Mouse (Mus musculus) hindbrain, embryonic 13.5 days (tissue): ENCODE results near the gene Prdm13. TPM values are rescaled to one million over a fixed set of nuclear protein-coding genes. Genes with fewer than 3 reads are reported as not detected.

ENCODE experiments used
- ATAC-seq: fragments of 200-750 bp; cut with Nextera tagmentation; 2 replicates; pipeline ENCODE4 v1.8.0; 2017; ENCODE audit warnings: moderate TSS enrichment; ENCODE audit not compliant: low FRiP score
- H3K27ac ChIP-seq: fragments of 300-500 bp; sonication (generic); 2 replicates; pipeline ENCODE4 v1.5.1; 2015; ENCODE audit warnings: inconsistent platforms, mild to moderate bottlenecking, moderate library complexity
- H3K27me3 ChIP-seq: fragments of 300-500 bp; sonication (generic); 2 replicates; pipeline ENCODE4 v1.6.1; 2015; ENCODE audit warnings: mild to moderate bottlenecking, inconsistent platforms
- H3K36me3 ChIP-seq: fragments of 300-500 bp; sonication (generic); 2 replicates; pipeline ENCODE4 v1.6.1; 2015; ENCODE audit warnings: mild to moderate bottlenecking, inconsistent platforms
- H3K4me1 ChIP-seq: fragments of 300-500 bp; sonication (generic); replicated peaks from 2 replicates; pipeline ENCODE4 v1.6.1; 2015; ENCODE audit warnings: inconsistent platforms
- H3K4me2 ChIP-seq: fragments of 300-500 bp; sonication (generic); 2 replicates; pipeline ENCODE4 v1.6.1; 2015; ENCODE audit warnings: inconsistent platforms, mild to moderate bottlenecking, moderate library complexity
- H3K4me3 ChIP-seq: fragments of 300-500 bp; sonication (generic); 2 replicates; pipeline ENCODE4 v1.5.1; 2015; ENCODE audit warnings: mild to moderate bottlenecking, inconsistent platforms
- H3K9ac ChIP-seq: fragments of 300-500 bp; sonication (generic); 2 replicates; pipeline ENCODE4 v1.6.1; 2015; ENCODE audit warnings: mild to moderate bottlenecking, inconsistent platforms
- H3K9me3 ChIP-seq: fragments of 300-500 bp; sonication (generic); 2 replicates; pipeline ENCODE4 v1.6.1; 2016; ENCODE audit warnings: inconsistent platforms
- WGBS: fragments of 180-500 bp; shearing (Covaris S2); methylation state at CpG from one replicate; pipeline ENCODE4 v1.1.7; 2015; 5-methylcytosine and 5-hydroxymethylcytosine counted together
- polyA plus RNA-seq: library from polyadenylated mRNA; unstranded; fragments of >200 nt; fragmentation: Nextera tagmentation; extraction: Ambion mirVana; gene quantifications from 2 replicates; pipeline ENCODE4 v1.2.1, GENCODE M21; 2015

Prdm13 gene
- polyA plus RNA-seq: 1.00 and 1.7 TPM in 2 replicates

DNA sequence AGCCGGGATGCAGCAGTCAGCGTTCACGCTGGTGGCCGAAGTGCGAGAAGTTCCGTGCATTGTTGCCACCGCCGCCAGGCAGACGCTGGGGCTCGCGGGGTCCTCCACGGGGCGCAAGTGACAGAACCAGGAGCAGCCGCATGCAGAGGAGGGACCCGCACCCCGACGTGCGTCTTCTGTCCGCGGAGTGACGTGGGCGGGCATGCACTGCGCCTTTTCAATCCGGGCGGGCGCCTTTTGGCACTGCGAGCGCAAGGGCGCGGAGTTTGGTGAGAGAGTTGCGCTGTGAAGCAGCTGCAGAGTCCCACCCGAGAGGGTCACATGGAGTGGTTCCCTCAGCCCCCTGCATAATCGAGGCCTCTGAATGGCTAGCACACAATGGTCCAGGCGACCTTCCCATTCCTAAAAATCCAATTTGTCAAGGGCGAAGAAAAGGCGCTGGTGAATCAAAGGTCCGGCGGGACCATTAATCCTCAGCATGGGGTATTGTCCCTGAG is at the start of gene Prdm13:
Gene Prdm13 (minus strand): TSS at position 369 of the 497 bp plus-strand sequence.
- Histone ChIP-seq H3K9me3 (no peaks in the 10 kb centered on the region), H3K4me1 (peaks cover 38% of the 10 kb centered on the region), H3K27me3 (peaks cover 98% of the 10 kb centered on the region), H3K9ac (peak within 1 kb of the TSS; percentile 55), H3K4me3 (peak within 1 kb of the TSS; percentile 34), H3K36me3 (no peaks in the 10 kb centered on the region), H3K27ac (no peak within 1 kb of the TSS), H3K4me2 (peak within 1 kb of the TSS; percentile 51)
- under 1% methylated on average over 38 of the region's 38 CpGs for WGBS
- peak; percentile 67 for ATAC-seq

DNA sequence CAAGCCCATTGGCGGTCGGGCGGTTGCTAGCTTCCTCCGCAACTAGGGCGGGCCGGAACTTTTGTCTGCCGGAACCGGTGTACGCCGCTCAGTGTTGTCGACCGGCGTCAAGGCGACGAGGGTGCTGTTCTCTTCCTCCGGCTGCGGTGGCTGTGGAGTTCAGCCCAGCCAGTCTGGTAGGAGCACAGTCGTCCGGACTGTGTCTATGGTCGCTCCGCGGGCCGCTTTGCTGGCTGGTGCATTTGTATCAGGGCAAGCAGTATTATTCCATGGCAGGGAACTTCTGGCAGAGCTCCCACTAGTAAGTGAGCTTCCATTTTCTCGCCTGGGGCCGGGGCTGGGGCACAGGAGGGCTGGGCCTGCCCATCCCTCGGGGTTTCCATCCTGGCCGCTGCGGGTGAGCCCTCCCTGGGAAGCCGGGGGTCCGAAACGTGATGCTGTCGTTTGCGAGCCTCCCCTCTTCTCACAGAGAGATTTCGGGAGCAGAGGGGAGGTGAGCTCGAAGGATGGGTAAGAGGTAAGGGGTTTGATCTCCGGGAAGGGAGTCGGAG is 41.9 kb upstream of the Prdm13 start, which contains the start of gene Ccnc:
Gene Ccnc (plus strand): TSS at position 87 of the 551 bp plus-strand sequence.
- Histone ChIP-seq H3K4me2 (peak within 1 kb of the TSS; percentile 66), H3K9ac (peak within 1 kb of the TSS; percentile 91), H3K36me3 (peaks cover under 1% of the 10 kb centered on the region), H3K4me1 (peaks cover 15% of the 10 kb centered on the region), H3K27me3 (no peaks in the 10 kb centered on the region), H3K27ac (peak within 1 kb of the TSS; percentile 90), H3K9me3 (no peaks in the 10 kb centered on the region), H3K4me3 (peak within 1 kb of the TSS; percentile 82)
- under 1% methylated on average over 37 of the region's 37 CpGs for WGBS
- ATAC-seq: peak; percentile 98

DNA sequence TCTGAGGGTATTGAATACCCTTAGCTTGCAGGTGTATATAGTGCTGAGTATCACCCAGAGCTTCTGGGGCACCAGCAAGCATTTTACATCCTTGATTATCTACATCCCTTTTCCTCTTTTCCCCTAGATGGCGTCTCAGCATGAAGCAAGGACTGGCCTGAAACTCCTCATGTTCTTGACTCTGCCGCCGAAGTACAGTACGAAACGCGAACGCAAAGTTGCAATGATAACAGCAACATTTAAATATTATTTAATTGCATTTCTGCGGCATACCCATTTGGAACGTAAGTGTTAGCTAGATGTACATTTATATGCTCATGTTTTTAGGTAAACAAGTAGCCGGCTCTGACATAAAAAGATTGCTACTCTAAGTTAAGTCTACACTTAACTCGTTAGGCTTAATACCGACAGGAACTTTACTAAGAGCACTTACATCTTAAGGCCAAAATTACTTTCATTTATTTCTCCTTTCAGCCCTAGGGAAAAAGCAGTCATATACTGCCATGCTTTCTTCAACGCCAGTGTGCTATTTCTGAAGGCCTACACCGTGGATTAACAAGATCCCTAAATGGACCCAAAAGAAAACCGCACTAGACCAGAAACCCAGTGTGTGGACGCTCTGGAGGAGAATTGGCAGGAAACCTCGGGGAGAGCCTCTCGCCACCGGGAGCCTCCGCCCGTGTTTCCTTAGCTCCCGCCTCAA is 41.3 kb upstream of the Prdm13 start:
- H3K4me3 ChIP-seq: peak overlapping the region; percentile 82
- no peaks in the 10 kb centered on the region for H3K9me3 ChIP-seq
- H3K27me3 ChIP-seq: no peaks in the 10 kb centered on the region
- peak overlapping the region; percentile 91 for H3K9ac ChIP-seq
- ATAC-seq: peak; percentile 67
- peak overlapping the region; percentile 90 for H3K27ac ChIP-seq
- H3K4me1 ChIP-seq: peaks cover 17% of the 10 kb centered on the region
- 1% methylated on average over 22 of the region's 22 CpGs for WGBS
- no peaks in the 10 kb centered on the region for H3K36me3 ChIP-seq
- peak overlapping the region; percentile 66 for H3K4me2 ChIP-seq

DNA sequence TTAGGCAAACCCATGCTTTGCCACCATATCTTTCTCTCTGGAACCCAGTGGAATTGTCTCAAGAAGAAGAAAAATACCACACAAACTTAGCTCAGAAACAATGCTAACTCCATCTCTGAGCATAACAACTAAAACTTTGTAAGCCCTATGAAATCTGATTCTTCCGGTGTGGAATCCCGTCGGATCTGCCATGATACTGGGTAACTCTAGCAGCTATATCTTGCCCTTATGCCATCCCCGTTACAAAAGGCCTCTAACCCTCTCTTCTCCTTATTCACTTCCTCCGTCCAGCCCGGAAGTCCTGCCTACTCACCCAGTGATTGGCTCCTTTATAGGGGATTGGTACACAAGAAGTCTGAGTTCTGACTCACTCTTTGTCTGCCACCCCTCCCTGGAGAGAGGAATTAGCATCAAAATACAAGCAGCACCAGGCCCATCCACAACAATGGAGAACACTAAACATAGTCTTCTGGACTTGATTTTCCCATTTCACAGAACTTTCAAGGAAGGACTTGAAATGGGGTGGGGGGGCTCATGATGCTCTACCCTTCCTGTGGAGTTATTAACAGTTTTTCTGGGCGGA is 37.1 kb upstream of the Prdm13 start:
- Histone ChIP-seq H3K9me3 (no peaks in the 10 kb centered on the region), H3K27ac (no peak overlapping the region), H3K9ac (no peak overlapping the region), H3K4me3 (no peak overlapping the region), H3K4me2 (no peak overlapping the region), H3K36me3 (no peaks in the 10 kb centered on the region), H3K4me1 (0 out of 2 replicates have a peak, but pooled peaks cover 4% of the 10 kb centered on the region), H3K27me3 (no peaks in the 10 kb centered on the region)
- 34% methylated on average over 7 of the region's 7 CpGs for WGBS
- ATAC-seq: no peak

DNA sequence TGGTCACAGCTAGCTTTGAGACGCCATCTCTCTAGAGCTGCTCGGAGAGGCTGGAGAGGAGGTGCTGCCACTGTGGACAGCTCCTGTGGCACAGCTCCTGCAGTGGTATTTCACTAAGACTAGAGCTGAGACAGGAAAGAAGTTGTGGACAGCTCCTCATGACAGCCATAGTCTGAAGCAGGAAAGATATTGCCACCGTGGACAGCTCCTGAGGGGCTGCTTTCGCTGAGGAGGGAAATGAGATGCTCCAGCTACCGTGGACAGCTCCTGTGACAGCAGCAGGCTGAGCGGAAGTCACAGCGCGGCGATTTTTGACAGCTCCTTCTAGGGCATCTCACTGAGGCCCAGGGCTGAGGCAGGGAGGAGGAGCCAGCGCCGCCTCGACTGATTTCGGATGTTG is 26.4 kb upstream of the Prdm13 start:
- Histone ChIP-seq H3K27ac (no peak overlapping the region), H3K4me2 (peak overlapping the region; percentile 42), H3K9me3 (no peaks in the 10 kb centered on the region), H3K27me3 (peaks cover 34% of the 10 kb centered on the region), H3K4me1 (peaks cover 8% of the 10 kb centered on the region), H3K4me3 (peak overlapping the region; percentile 15), H3K9ac (0 out of 2 replicates have a peak overlapping the region, but pooled peaks have one; percentile 30), H3K36me3 (no peaks in the 10 kb centered on the region)
- WGBS: 7% methylated on average over 13 of the region's 13 CpGs
- peak; percentile 88 for ATAC-seq

DNA sequence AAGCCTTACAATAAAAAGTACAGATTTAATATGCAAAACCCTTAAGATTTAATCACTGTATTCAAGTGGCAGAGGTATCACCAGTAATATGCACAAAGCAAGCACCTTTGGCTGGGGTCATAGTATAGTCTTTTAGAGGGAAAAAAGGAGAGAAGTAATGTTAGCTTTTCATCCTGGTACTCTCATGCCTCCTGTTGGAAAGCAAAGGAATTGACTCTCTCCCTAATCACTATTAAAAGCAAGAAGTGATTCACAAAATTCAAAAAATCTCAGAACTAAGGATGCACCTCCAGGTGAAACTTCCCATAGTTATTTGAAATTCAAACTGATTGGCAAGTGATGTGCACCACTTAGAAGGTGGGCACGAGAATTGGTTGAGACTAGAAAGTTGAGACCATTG is 19.3 kb upstream of the Prdm13 start:
- Histone ChIP-seq H3K4me2 (no peak overlapping the region), H3K27ac (no peak overlapping the region), H3K4me1 (no peaks in the 10 kb centered on the region), H3K36me3 (no peaks in the 10 kb centered on the region), H3K9ac (no peak overlapping the region), H3K27me3 (peaks cover 20% of the 10 kb centered on the region; the same call in 1 of the 2 replicates), H3K4me3 (no peak overlapping the region), H3K9me3 (no peaks in the 10 kb centered on the region)
- 62% methylated on average over 1 of the region's 1 CpGs for WGBS
- ATAC-seq: no peak

DNA sequence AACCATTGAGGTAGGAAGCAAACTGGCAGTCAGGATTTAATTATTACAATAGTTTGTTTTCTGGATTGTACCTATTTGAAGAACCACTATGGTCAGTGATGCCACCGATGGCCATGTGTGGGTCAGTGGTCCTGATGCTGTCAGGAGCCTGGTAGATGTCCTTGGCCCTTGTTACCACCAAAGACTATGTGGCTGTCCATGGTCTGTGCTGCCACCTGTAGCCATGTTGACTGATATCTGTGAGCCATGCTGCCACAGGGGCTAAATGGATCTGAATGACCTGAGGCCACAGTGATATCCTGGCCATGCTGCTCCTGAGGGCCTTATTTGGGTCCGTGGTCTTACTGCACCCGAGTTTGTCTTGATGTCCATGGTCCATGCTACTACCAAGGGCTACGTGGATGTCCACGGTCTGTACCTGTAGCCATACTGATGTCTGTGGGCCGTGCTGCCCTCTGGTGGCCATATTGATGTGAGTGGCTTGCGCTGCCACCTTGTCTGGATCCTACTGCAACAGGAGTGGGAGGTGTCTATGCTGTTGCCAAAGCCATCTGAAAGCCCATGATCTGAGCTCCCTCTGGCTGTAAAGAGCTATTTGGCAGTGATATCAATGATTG is 10.0 kb upstream of the Prdm13 start:
- ATAC-seq: no peak; the same call in 1 of the 2 replicates
- no peaks in the 10 kb centered on the region for H3K4me1 ChIP-seq
- H3K36me3 ChIP-seq: no peaks in the 10 kb centered on the region
- H3K9ac ChIP-seq: no peak overlapping the region
- no peak overlapping the region for H3K4me2 ChIP-seq
- no peaks in the 10 kb centered on the region for H3K9me3 ChIP-seq
- H3K4me3 ChIP-seq: no peak overlapping the region
- H3K27ac ChIP-seq: no peak overlapping the region
- WGBS: 31% methylated on average over 7 of the region's 7 CpGs
- H3K27me3 ChIP-seq: peaks cover 55% of the 10 kb centered on the region

DNA sequence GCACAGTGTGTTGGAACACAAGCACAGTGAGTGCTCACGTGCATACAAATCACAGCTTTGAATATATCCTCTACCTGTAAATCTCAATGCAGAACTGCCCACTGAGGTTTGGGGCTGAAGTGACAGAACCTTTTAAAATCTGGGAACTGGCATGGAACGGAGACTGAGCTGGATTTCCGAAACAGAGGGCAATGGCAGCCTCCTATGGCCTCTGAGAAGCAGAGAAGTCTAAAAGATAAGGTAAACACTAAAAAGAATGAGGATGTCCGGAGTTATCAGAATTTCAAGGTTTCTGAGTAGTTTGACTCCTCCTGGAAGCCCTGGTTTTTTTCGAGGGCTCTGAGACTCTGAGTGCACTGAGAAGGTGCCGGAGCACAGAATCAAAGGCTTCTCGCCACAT is 4.5 kb upstream of the Prdm13 start:
- no peak overlapping the region for H3K4me2 ChIP-seq

DNA sequence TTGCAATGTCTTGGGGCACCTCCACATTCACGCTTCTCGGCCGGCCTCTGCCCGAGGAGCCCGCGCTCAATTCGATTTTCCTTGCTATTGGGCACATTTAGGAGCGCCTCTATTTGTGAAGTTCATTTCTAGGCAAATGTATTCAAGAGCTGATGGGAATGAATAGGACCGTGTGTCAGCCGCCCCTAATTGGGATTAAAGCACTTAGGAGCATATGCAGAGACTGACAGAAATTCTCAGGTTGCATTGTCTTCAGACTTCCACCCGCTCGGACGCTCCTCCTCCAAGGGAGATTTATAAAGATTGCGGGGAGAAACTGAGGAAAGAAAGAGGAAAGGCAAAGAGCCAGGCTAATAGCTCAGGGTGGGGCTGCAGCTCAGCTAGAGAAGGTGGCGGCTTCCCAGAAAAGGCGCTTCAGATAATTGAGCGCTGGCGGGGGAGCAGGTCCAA is 3.8 kb upstream of the Prdm13 start:
- peaks cover 29% of the 10 kb centered on the region for H3K4me1 ChIP-seq
- under 1% methylated on average over 18 of the region's 18 CpGs for WGBS
- peak overlapping the region; percentile 51 for H3K4me3 ChIP-seq
- no peaks in the 10 kb centered on the region for H3K9me3 ChIP-seq
- H3K27ac ChIP-seq: no peak overlapping the region
- ATAC-seq: 0 out of 2 replicates have a peak, but pooled peaks have one; percentile 29
- H3K36me3 ChIP-seq: no peaks in the 10 kb centered on the region
- H3K4me2 ChIP-seq: peak overlapping the region; percentile 84
- H3K27me3 ChIP-seq: peaks cover 93% of the 10 kb centered on the region
- H3K9ac ChIP-seq: no peak overlapping the region

More for the DNA sequence above, 4.5 kb upstream of the Prdm13 start:
- H3K4me3 ChIP-seq: peak overlapping the region; percentile 51; the same call in 1 of the 2 replicates
- ATAC-seq: no peak
- H3K4me1 ChIP-seq: peaks cover 24% of the 10 kb centered on the region
- H3K27ac ChIP-seq: no peak overlapping the region
- no peaks in the 10 kb centered on the region for H3K9me3 ChIP-seq
- 8% methylated on average over 7 of the region's 7 CpGs for WGBS
- peaks cover 93% of the 10 kb centered on the region for H3K27me3 ChIP-seq
- no peak overlapping the region for H3K9ac ChIP-seq
- H3K36me3 ChIP-seq: no peaks in the 10 kb centered on the region

DNA sequence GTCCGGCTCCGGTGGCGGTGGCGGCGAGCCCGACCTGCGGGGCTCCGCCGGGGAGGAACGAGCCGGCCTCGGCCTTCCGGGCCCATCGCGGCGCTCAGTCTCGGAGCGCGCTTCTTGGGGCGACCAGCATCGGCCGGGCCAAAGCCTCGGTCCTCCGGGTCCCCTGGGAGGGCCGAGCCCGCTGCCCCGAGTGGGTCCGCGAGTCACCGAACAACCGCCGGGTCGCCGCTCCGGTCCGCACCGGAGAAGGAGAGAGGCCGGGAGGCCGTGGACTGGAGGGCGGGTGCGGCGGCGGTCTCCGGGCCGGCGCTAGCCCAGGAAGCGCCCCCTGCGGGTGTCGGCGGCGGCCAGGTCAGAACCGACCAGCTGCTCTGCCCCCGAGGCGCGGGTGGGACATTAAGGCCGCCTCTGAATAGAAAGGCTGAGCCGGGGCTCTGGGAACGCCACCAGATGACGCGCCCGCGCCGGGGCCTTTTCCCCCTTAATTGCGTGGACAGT is 3.0 kb upstream of the Prdm13 start:
- peaks cover 98% of the 10 kb centered on the region for H3K27me3 ChIP-seq
- no peaks in the 10 kb centered on the region for H3K36me3 ChIP-seq

DNA sequence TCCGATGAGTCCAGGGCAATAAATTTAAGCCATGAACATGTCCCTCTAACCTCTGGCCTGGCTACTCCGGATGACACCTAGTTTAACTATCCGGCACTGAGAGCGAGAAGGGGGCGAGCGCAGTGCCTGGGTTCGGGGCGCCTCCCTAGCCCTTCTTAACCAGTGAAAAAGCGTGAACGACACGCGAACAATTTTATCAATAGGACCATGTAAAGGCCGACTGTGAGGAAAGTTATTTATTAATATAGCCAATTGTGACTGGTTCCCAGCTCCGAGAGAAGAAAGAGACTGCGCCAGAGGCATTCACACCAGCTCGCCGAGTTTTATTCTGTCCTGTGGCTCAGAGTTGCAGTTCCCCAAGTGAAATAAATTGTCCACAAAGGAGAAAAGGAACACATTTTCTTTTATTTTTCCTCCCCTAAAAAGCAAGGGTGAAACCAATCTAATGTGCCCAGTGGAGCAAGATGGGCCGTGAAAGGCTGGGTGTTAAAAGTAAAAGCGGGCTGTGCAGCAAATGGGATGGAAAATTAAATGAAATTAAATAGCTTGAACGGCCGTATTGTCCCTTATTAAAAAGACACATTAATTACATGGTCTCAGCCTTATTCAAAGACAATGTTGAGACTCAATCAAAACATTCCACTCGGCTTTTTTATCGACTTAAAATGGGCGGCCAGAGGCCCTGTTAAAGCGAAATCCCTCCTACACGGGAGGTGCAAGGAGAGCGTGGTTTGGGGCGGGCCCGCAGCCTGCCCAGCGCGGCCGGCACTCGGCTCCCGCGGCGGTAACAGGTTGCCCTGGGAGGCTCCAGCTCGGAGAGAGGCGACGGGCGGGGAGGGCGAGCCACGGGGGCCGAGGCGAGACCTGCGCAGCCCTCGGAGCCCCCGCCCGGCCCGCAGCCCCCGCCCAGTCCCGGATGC is 2.3 kb upstream of the Prdm13 start:
- Histone ChIP-seq H3K27me3 (peaks cover 98% of the 10 kb centered on the region), H3K4me2 (peak overlapping the region; percentile 84), H3K4me3 (peak overlapping the region; percentile 51), H3K4me1 (peaks cover 38% of the 10 kb centered on the region), H3K9me3 (no peaks in the 10 kb centered on the region), H3K9ac (peak overlapping the region; percentile 68), H3K36me3 (no peaks in the 10 kb centered on the region), H3K27ac (peak overlapping the region; percentile 76)
- WGBS: under 1% methylated on average over 47 of the region's 51 CpGs
- ATAC-seq: peak; percentile 66

More for the DNA sequence above, 3.0 kb upstream of the Prdm13 start:
- Histone ChIP-seq H3K27ac (peak overlapping the region; percentile 76), H3K4me2 (peak overlapping the region; percentile 84), H3K9me3 (no peaks in the 10 kb centered on the region), H3K4me1 (peaks cover 36% of the 10 kb centered on the region), H3K4me3 (peak overlapping the region; percentile 51), H3K9ac (peak overlapping the region; percentile 68)
- peak; percentile 57 for ATAC-seq
- WGBS: 0% methylated on average over 33 of the region's 64 CpGs
